13 mouse cellular contexts compared by ENCODE assay signal in genomic region chr11:44261657-44262056, GRCm38 (mm10).
"Had no signal": no experiment of that assay in that cellular context is flagged by ENCODE, and none has a peak within 500 bp of the region (broad histone marks: within the 10 kb centered on the region; RNA-seq: fewer than 3 reads in every experiment).

No protein-coding gene starts in this region.

- H3K27me3 ChIP-seq: intestine, embryonic 15.5 days; liver, embryonic 15.5 days; lung, embryonic 15.5 days; midbrain, embryonic 13.5 days had no signal

- H3K4me1 ChIP-seq: intestine, embryonic 15.5 days; limb, embryonic 10.5 days; liver, embryonic 15.5 days; lung, embryonic 15.5 days; midbrain, embryonic 13.5 days had no signal

- H3K4me2 ChIP-seq: intestine, embryonic 15.5 days; liver, embryonic 11.5 days; liver, embryonic 15.5 days; lung, embryonic 15.5 days; midbrain, embryonic 13.5 days had no signal

- H3K27ac ChIP-seq: intestine, embryonic 15.5 days; layer of hippocampus, adult 2 months; limb, embryonic 10.5 days; liver, embryonic 15.5 days; lung, embryonic 15.5 days; midbrain, embryonic 13.5 days; stomach, postnatal 0 days had no signal

- H3K4me3 ChIP-seq: intestine, embryonic 15.5 days; layer of hippocampus, adult 2 months; limb, embryonic 10.5 days; liver, embryonic 15.5 days; lung, embryonic 15.5 days; midbrain, embryonic 13.5 days had no signal

- H3K9me3 ChIP-seq: intestine, embryonic 15.5 days; limb, embryonic 10.5 days; liver, embryonic 15.5 days; lung, embryonic 15.5 days; midbrain, embryonic 13.5 days had no signal

- DNase-seq: kidney, adult 18-20 months; kidney, postnatal 10 days; kidney, postnatal 4 days; thymus, adult 18-20 months; thymus, postnatal 14 days had no signal

- H3K9ac ChIP-seq: intestine, embryonic 15.5 days; liver, embryonic 15.5 days; lung, embryonic 15.5 days; midbrain, embryonic 13.5 days had no signal

- H3K36me3 ChIP-seq: intestine, embryonic 15.5 days; limb, embryonic 10.5 days; liver, embryonic 15.5 days; lung, embryonic 15.5 days; midbrain, embryonic 13.5 days had no signal

- ATAC-seq: midbrain, embryonic 13.5 days had no signal
